Mouse (Mus musculus) heart, adult 10 weeks (tissue): ENCODE data around the gene Stip1. TPM values are rescaled to one million over a fixed set of nuclear protein-coding genes. Genes with fewer than 3 reads are reported as not detected.

Source experiments
- polyA plus RNA-seq: library from polyadenylated mRNA; stranded (reverse); fragments of 350-450 nt; fragmentation: Illumina TruSeq; extraction: RNeasy Lipid Tissue Mini Kit (QIAGEN cat#74804); gene quantifications from one replicate; pipeline ENCODE4 v1.2.3, GENCODE M21; 2014; ENCODE audit warnings: low read depth, low replicate concordance

Stip1 gene
- 110 TPM for polyA plus RNA-seq

GRCm38 (mm10) chr19:7039841-7040636 is at the start of gene Stip1:
Stip1 (minus strand) TSS chr19:7039967.

GRCm38 (mm10) chr19:7056248-7057087 is 16.7 kb upstream of the Stip1 start, which contains the start of gene Macrod1:
Macrod1 (plus strand) TSS chr19:7056810.

GRCm38 (mm10) chr19:7019191-7019590 is 20.6 kb downstream of the Stip1 start, which contains the start of gene Fermt3:
Fermt3 (minus strand) TSS chr19:7019469.

GRCm38 (mm10) chr19:6996006-6996405 is 43.8 kb downstream of the Stip1 start, which contains the start of the genes Nudt22 and Trpt1:
Nudt22 (minus strand) TSS chr19:6996117.
Trpt1 (plus strand) TSS chr19:6996131.

DNA sequence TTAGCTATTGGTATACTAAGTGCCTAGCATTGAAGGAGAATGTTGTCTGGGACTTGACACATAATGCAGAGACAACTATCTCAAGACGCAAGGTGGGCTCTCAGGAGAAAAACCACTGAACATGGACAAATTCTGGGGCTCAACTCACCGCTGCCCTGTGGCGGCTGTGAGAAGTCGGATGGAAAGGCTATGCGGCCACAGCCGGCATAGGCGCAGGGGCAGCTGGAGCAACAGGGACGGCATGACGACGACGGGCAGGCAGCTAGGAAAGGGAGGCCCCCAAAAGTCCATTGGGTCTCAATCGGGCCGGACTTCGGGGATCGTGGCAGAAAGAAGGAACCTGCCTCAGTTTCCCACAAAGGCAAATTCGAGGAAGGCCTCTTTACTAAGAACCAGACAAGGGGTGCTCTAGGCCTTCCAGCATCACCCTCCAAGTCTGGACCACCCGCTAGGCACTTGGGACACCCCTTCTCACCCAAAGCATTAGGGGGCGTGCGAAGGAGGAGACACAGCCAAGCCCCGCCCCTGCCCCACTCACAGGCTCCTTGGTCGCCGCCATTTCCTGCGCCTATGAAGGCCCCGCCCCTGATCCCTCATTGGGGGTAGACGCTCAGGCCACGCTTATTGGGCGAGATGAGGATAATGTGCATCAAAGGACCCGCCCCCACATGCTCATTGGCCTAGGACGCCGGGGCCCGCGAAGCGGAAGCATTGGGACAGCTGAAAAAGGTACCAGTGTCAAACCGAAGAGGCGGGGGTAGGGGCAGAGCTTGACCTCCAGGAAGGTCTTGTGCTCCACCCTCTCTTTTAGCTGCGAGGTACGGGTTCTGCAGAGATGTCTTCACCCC is 47.5 kb downstream of the Stip1 start, which contains the start of gene Dnajc4:
Gene Dnajc4 (minus strand): TSS at position 562 of the 848 bp plus-strand sequence.

GRCm38 (mm10) chr19:6987061-6987903 is 52.5 kb downstream of the Stip1 start, which contains the start of gene Vegfb:
Vegfb (minus strand) TSS chr19:6987651.

DNA sequence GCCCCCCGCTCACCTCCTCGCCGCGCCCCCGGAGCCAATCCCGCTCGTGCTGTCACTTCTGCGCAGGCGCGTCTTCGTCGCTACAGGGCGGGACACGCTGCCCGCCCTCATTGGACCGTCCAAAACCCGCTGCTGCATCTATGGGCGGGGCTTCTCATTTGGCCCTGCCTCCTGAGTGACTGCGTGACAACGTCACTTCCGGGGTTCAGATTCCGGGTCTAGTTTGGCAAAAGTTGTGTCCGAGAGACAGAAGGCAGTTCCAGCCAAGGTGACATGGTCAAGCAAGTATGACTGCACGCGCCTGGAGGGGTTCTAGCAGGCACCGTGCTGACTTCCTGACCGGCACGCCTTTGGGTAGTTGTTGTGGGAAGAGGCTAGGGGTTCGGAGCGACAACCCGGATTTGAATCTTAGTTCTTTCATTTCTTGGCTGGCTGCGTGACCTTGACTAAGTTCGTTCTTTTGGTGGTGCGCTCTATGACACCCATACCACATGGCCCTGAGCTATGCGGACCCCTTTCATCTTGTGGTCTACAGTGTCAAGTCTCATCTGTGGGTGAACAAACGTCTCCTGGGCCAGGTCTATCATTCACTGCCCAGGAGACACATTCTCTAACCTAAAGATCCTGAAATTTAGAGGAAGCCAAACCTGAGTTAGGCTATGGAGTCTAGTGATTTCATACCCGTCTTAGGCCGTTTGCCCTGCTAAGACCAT is 59.2 kb downstream of the Stip1 start, which contains the start of gene Fkbp2:
Gene Fkbp2 (minus strand): TSS at position 121 of the 713 bp plus-strand sequence.

GRCm38 (mm10) chr19:6975537-6976521 is 63.9 kb downstream of the Stip1 start, which contains the start of gene Plcb3:
Plcb3 (minus strand) TSS chr19:6976470.

DNA sequence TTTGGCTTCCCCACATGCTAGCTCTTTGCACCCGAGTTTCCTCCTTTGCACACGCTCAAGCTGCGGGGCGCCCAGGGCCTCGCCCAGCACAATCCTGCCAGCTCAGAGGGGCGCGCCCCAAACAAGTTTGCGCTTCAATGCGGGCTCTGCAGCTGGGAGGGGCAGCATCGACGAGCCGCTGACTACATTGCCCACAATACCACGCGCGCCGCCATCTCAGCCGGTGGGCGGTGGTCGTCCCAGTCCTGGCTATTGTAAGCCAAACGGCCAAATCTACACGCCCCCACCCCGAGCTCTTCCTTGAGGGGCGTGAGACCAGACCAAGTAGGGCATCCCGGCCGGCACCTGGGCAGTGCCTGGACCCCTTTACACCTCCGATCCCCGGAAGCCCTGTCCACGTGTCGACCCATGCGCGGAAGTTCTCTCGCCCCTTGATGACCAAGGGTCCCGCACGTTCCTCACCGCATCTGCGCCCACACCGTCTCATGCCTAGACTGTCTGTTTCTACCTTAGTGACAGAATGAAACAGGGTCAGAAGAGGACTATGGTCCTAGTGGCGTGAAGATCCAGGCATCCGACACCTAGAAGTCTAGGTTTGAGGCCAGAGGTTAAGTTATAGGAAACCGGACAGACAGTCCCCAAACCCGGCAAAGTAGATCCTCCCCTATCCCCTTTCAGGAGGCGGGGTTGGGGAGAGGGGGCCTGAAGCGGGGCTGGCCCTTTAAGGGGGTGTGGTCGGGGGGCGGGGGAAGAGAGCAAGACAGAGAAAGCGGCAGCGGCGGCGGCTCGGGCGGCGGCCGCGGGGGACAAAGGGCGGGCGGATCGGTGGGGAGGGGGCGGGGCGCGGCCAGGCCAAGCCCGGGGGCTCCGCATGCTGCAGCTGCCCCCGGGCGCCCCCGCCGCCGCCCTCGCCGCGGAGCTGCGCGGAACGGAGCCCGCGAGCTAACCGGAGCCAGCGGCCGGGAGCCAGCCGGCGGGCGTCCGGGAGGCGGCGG is 65.3 kb downstream of the Stip1 start, which contains the start of gene Ppp1r14b:
Gene Ppp1r14b (plus strand): TSS at position 758 of the 995 bp plus-strand sequence.

Other genes starting within 250 kb of the Stip1 start
- 11.3 TPM for gene Rps6ka4, start 199.3 kb downstream of the Stip1 start, polyA plus RNA-seq
- gene Ccdc88b, start 181.8 kb downstream of the Stip1 start, polyA plus RNA-seq: 1.0 TPM
- gene Trmt112, start 130.3 kb downstream of the Stip1 start, polyA plus RNA-seq: 42.4 TPM
- 608 TPM for gene Prdx5, start 129.9 kb downstream of the Stip1 start, polyA plus RNA-seq
- gene Esrra, start 118.2 kb downstream of the Stip1 start, polyA plus RNA-seq: 142 TPM
- not detected for gene Catsperz, start 114.6 kb downstream of the Stip1 start, polyA plus RNA-seq
- gene Kcnk4, start 105.5 kb downstream of the Stip1 start, polyA plus RNA-seq: not detected
- gene Bad, start 98.1 kb downstream of the Stip1 start, polyA plus RNA-seq: 33.9 TPM
- 30.3 TPM for gene Gpr137, start 97.5 kb downstream of the Stip1 start, polyA plus RNA-seq
- 55.2 TPM for gene Ppp1r14b, start 65.0 kb downstream of the Stip1 start, polyA plus RNA-seq
- gene Plcb3, start 63.5 kb downstream of the Stip1 start, polyA plus RNA-seq: 21.0 TPM
- 44.1 TPM for gene Fkbp2, start 59.5 kb downstream of the Stip1 start, polyA plus RNA-seq
- gene Vegfb, start 52.3 kb downstream of the Stip1 start, polyA plus RNA-seq: 291 TPM
- 61.0 TPM for gene Dnajc4, start 47.4 kb downstream of the Stip1 start, polyA plus RNA-seq
- gene Nudt22, start 43.9 kb downstream of the Stip1 start, polyA plus RNA-seq: 34.6 TPM
- gene Trpt1, start 43.8 kb downstream of the Stip1 start, polyA plus RNA-seq: 24.2 TPM
- 3.3 TPM for gene Fermt3, start 20.5 kb downstream of the Stip1 start, polyA plus RNA-seq
- gene Macrod1, start 16.8 kb upstream of the Stip1 start, polyA plus RNA-seq: 234 TPM
- gene Flrt1, start 65.8 kb upstream of the Stip1 start, polyA plus RNA-seq: 0.89 TPM
- 49.5 TPM for gene Otub1, start 166.3 kb upstream of the Stip1 start, polyA plus RNA-seq
- 337 TPM for gene Cox8a, start 177.6 kb upstream of the Stip1 start, polyA plus RNA-seq
- gene Naa40, start 201.2 kb upstream of the Stip1 start, polyA plus RNA-seq: 27.8 TPM
- 7.4 TPM for gene Rcor2, start 227.4 kb upstream of the Stip1 start, polyA plus RNA-seq